Mouse (Mus musculus) C3H10T1/2 (cell line): ENCODE results near the gene Trnp1. TPM values are rescaled to one million over a fixed set of nuclear protein-coding genes. Genes with fewer than 3 reads are reported as not detected.

ENCODE experiments used
- polyA plus RNA-seq, 2 experiments: library from polyadenylated mRNA; unstranded; fragments of >200 nt; fragmentation: generic; extraction: Trizol; gene quantifications; one replicate each; pipeline ENCODE4 v1.2.1; 2012; ENCODE audit warnings: missing spikeins in 2 of 2

Trnp1 gene
- polyA plus RNA-seq = 1 to 10 TPM; 2.5 to 6.5 TPM

GRCm38 (mm10) chr4:133498160-133498724 is at the start of gene Trnp1:
Gene Trnp1, minus strand, starts transcription at chr4:133498550.

DNA sequence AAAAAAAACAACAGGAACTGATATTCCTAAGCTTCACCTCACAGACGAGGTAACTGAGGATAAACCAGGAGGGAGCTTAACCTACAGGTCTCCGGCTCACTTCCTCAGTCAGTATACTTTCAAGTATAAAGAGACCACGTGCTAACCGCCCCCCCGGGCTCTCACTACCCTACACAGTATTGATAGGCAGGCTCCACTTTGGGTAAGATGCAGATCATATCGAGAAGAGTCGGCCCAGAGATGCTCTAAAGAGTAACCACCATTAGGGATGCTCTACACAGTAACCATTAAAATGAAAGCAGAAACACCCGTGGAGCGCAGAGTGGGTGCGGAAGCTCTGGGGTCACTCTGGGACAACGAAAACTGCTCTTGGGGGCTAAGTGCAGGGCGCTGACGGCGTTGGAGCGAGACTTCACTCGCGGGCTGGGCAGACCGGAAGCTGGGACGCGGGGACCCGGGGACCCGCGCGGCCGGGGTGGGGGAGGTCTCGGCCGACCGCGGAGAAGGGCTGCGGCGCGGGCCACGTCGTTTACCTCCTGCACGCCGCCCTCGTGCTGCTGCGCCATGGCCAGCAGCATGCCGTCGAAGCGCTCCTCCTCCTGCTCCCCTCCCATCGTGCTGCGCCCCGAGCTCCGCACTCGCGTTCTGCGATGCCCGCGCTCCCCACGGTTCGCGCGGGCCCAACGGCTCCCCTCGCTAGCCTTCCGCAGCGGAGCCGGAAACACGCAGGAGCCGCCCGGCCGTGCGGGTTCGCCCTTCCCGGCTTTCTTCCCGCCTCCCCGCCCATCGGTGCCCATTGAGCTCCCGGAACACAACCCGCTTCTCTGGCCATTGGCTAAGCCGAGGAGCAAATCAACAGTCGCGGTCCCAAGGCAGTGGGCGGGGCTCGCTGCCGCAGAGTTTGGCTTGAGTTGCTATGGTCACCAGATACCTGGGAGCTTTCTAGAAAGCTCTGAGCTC is 47.2 kb upstream of the Trnp1 start, which contains the start of gene Nudc:
TSS of gene Nudc (minus strand) at position 725 of the 960 bp plus-strand sequence.

DNA sequence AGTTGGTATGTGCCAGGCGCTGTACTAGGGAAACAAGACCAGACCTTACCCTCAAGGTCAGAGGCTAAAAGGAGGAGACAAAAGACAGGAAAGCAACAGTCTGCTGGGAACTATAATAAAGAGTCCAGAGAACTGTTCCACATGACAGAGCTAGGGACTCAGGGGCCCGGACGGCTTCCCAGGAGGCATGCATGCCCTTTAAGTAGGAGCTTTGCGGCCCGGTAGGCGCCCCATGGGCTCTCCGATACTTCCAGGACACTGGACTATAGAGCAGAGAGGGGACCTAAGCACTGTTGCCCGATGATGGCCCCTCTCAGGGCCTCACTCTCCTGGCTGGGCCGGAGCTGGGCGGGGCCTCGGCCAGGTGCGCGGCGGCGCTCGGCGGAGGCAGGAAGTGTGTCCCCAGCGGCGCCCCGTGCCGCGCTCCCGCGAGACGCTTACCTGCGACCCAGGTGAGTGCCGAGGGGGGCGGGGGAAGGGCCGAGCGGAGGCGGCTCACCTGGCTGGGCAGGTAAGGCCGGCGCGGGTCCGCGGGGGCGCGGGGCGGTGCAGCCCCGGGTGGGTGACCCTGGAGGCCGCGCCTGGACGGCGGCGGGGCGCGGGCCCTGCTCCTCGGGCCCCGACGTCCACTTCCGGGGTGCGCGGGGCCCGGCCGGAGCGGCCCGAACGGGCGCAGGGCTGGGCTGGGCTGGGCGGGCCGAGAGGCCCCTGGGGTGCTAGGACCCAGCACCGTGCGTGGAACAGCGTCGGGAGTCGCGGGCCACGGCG is 20.4 kb upstream of the Trnp1 start, which contains the start of gene Kdf1:
TSS of gene Kdf1 (plus strand) at position 363 of the 768 bp plus-strand sequence.

DNA sequence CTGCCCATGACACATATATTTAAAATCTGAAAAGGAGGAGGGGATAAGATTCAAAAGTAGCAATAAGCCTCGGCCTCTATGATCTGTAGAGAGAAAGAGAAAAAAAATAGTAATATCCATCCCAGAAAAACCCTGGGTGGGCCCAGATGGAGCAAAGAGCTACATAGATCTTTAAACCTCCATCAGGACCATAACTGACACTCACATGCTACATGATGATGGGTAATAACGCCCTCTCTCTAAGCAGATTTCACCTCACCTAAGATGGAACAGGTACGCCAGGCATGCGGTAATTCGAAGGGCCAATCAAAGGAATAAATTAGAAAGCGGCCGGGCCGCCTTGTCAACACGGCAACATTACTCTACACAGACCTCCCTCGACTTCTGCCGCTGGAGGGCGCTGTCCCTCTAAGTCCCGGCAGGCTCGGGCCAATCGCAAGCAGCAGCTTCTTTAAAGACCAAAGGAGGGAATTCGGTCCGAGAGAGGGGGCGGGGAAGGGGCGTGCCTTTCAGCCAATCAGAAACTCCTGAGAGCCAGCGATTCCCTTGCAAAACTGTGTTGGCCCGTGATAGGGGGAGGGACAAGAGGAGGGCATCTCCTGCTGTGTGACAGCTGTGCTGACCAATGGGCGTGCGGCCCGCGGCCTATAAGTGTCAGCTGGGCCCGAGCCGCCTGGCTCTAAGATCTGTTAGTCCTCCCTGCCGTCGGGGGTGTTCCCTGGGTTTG is 18.7 kb downstream of the Trnp1 start, which contains the start of gene Tent5b:
TSS of gene Tent5b (plus strand) at position 675 of the 727 bp plus-strand sequence.

Other genes with a start within 250 kb of the Trnp1 start
- gene Sytl1, start 235.4 kb downstream of the Trnp1 start, polyA plus RNA-seq = 1 to 10 TPM in 1 of 2 experiments, under 1 TPM in 1; 0.62 to 3.1 TPM
- gene Tmem222, start 220.8 kb downstream of the Trnp1 start, polyA plus RNA-seq = 10 to 100 TPM; 54.9 to 80.1 TPM
- gene Wdtc1, start 145.1 kb downstream of the Trnp1 start, polyA plus RNA-seq = 10 to 100 TPM in 1 of 2 experiments, 1 to 10 TPM in 1; 9.9 to 23.1 TPM
- gene Slc9a1, start 128.8 kb downstream of the Trnp1 start, polyA plus RNA-seq = 10 to 100 TPM in 1 of 2 experiments, 1 to 10 TPM in 1; 6.0 to 25.5 TPM
- 10 to 100 TPM; 10.2 to 10.5 TPM for gene Tent5b, start 18.4 kb downstream of the Trnp1 start, polyA plus RNA-seq
- gene Kdf1, start 20.4 kb upstream of the Trnp1 start, polyA plus RNA-seq = under 1 TPM in 1 of 2 experiments, not detected in 1; 0.07 TPM
- 100 to 1,000 TPM; 131 TPM for gene Nudc, start 47.4 kb upstream of the Trnp1 start, polyA plus RNA-seq
- gene Nr0b2, start 54.8 kb upstream of the Trnp1 start, polyA plus RNA-seq = not detected
- gene Gpatch3, start 76.2 kb upstream of the Trnp1 start, polyA plus RNA-seq = 1 to 10 TPM; 3.6 to 6.5 TPM
- 10 to 100 TPM; 15.3 to 16.3 TPM for gene Gpn2, start 85.8 kb upstream of the Trnp1 start, polyA plus RNA-seq
- 1 to 10 TPM in 1 of 2 experiments, under 1 TPM in 1; 0.21 to 1.9 TPM for gene Sfn, start 103.6 kb upstream of the Trnp1 start, polyA plus RNA-seq
- gene Zdhhc18, start 151.6 kb upstream of the Trnp1 start, polyA plus RNA-seq = 10 to 100 TPM in 1 of 2 experiments, 1 to 10 TPM in 1; 7.5 to 15.8 TPM
- 10 to 100 TPM in 1 of 2 experiments, 1 to 10 TPM in 1; 5.1 to 10.3 TPM for gene Pigv, start 174.1 kb upstream of the Trnp1 start, polyA plus RNA-seq